Mouse (Mus musculus) cerebellum, adult 2 months (tissue): ENCODE data around the gene Nr2e3. TPM values are rescaled to one million over a fixed set of nuclear protein-coding genes. Genes with fewer than 3 reads are reported as not detected.
"Not testable (repeated sequence)": the region's sequence is repeated elsewhere in the genome, so short reads cannot be mapped to it uniquely, and the experiment has no call there.

Experiments used
- DNase-seq, 2 experiments: peaks; one replicate each; pipeline ENCODE4 v3.0.0; 2021
- H3K27ac ChIP-seq: fragments of 200-500 bp; 2 replicates; pipeline ENCODE4 v1.5.1; 2012; ENCODE audit warnings: low read length, control low read depth, inconsistent platforms; ENCODE audit not compliant: insufficient read depth
- H3K27me3 ChIP-seq: fragments of 200-500 bp; 2 replicates; pipeline ENCODE4 v1.6.1; 2012; ENCODE audit warnings: inconsistent platforms, mild to moderate bottlenecking, low read length, moderate library complexity; ENCODE audit not compliant: control insufficient read depth, insufficient read depth
- H3K4me1 ChIP-seq: fragments of 200-500 bp; 2 replicates; pipeline ENCODE4 v1.6.1; 2011; ENCODE audit warnings: low read length; ENCODE audit not compliant: control insufficient read depth, insufficient read depth
- H3K4me3 ChIP-seq: fragments of 200-500 bp; replicated peaks from 2 replicates; pipeline ENCODE3; 2011; ENCODE audit warnings: mild to moderate bottlenecking, low read depth, low read length, control low read depth; ENCODE audit not compliant: insufficient read depth
- CTCF ChIP-seq: fragments of 200-500 bp; IDR thresholded peaks from 2 replicates; pipeline ENCODE4 v1.5.1; 2011; ENCODE audit warnings: low read depth, mild to moderate bottlenecking, control low read depth, low read length, moderate library complexity, borderline replicate concordance; ENCODE audit not compliant: insufficient read depth
- POLR2A ChIP-seq: fragments of 200-500 bp; IDR thresholded peaks from 2 replicates; pipeline ENCODE4 v1.6.1; 2011; ENCODE audit warnings: low read length, control low read depth, borderline replicate concordance; ENCODE audit not compliant: insufficient read depth
- WGBS: fragments of 180-500 bp; shearing (Covaris S2); methylation state at CpG from one replicate; pipeline ENCODE4 v1.1.7; 2018; 5-methylcytosine and 5-hydroxymethylcytosine counted together
- polyA plus RNA-seq: library from polyadenylated mRNA; depleted of rRNA; stranded (reverse); fragments of >200 nt; gene quantifications from 2 replicates; pipeline ENCODE4 v1.2.3, GENCODE M21; 2012; rRNA removed

The Nr2e3 gene
- polyA plus RNA-seq, 1 experiment = not detected

GRCm38 (mm10) chr9:59940913-59941884, 19.3 kb downstream of the Nr2e3 start:
- DNase-seq = no peak
- no peak overlapping the region for H3K27ac ChIP-seq
- no peak overlapping the region for H3K4me3 ChIP-seq
- no peaks in the 10 kb centered on the region for H3K4me1 ChIP-seq
- no peak for TF ChIP-seq CTCF
- H3K27me3 ChIP-seq = no peaks in the 10 kb centered on the region
- 81% methylated on average over 12 of the region's 12 CpGs for WGBS

DNA sequence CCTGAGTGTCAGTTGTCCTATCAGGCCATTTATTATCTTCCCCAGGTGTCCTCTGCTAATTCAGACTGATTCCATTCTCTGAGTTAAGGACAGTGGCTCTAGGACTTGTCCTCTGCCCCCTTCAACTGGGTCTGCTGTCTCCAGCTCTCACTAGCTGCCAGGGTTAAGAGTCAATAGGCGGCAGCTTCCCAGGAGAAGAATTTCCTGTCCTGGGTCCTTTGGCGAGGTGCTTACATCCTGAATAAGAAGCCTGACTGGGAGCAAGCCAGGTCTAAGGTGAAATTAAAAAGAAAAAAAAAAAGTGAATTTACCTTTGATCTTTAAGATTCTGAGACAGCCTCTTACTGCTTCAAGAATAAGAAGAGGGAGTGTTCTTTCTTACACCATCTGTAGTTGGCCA, 20.8 kb downstream of the Nr2e3 start:
- Histone ChIP-seq H3K27me3 (no peaks in the 10 kb centered on the region), H3K4me1 (no peaks in the 10 kb centered on the region), H3K4me3 (no peak overlapping the region), H3K27ac (no peak overlapping the region)
- no peak for TF ChIP-seq CTCF
- TF ChIP-seq POLR2A = no peak
- 66% methylated on average over 2 of the region's 2 CpGs for WGBS
- DNase-seq = no peak

GRCm38 (mm10) chr9:59938529-59938928, 21.9 kb downstream of the Nr2e3 start:
- Histone ChIP-seq H3K4me1 (no peaks in the 10 kb centered on the region), H3K4me3 (no peak overlapping the region), H3K27me3 (no peaks in the 10 kb centered on the region), H3K27ac (no peak overlapping the region)
- TF ChIP-seq POLR2A (no peak), CTCF (no peak)
- DNase-seq = no peak
- 86% methylated on average over 8 of the region's 8 CpGs for WGBS

DNA sequence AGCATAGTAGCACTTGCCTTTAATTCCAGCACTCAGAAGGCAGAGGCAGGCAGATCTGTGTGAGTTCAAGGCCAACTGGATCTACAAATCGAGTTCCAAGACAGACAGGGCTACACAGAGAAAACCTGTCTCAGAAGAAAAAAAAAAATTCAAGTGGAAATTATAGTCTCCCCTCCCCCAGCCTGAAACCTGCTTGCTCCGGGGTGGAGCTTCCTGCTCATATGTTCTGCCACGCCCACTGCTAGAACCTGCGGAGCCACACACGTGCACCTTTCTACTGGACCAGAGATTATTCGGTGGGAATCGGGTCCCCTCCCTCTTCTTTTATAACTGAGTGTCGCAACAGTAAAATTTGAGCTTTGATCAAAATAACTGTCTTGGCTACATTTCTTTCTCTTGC, 24.6 kb downstream of the Nr2e3 start:
- WGBS = 86% methylated on average over 8 of the region's 8 CpGs
- H3K27ac ChIP-seq, H3K4me1 ChIP-seq, DNase-seq, H3K4me3 ChIP-seq, H3K27me3 ChIP-seq: not testable (repeated sequence)

GRCm38 (mm10) chr9:59930248-59930647, 30.2 kb downstream of the Nr2e3 start:
- TF ChIP-seq CTCF (no peak), POLR2A (no peak)
- no peak overlapping the region for H3K4me3 ChIP-seq
- H3K4me1 ChIP-seq = no peaks in the 10 kb centered on the region
- H3K27me3 ChIP-seq = no peaks in the 10 kb centered on the region
- 87% methylated on average over 3 of the region's 3 CpGs for WGBS
- no peak for DNase-seq
- H3K27ac ChIP-seq = no peak overlapping the region

- 98% methylated on average over 1 of the region's 1 CpGs for WGBS
- no peak overlapping the region for H3K27ac ChIP-seq
- no peaks in the 10 kb centered on the region for H3K4me1 ChIP-seq
- no peak overlapping the region for H3K4me3 ChIP-seq
- no peaks in the 10 kb centered on the region for H3K27me3 ChIP-seq
- no peak for TF ChIP-seq POLR2A
- no peak for TF ChIP-seq CTCF
- DNase-seq = no peak
Measured at GRCm38 (mm10) chr9:59914761-59915160, 45.7 kb downstream of the Nr2e3 start.

DNA sequence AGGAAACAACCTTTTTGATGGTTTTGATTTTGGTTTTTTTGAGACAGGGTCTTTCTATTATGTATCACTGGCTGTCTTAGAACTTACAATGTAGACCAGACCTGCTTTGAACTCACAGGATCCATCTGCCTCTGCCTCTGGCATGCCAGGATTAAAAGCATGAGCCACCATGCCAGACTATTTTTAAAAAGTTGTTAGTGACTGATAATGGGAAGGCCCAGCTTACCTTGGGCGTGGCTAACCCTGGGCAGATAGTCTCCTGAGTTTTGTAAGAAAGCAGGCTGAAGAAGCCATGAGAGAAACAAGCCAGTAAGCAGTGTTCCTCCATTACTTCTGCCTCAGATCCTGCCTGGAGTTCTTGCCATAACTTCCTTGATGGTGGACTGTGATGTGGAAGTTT, 57.1 kb downstream of the Nr2e3 start:
- no peak for TF ChIP-seq CTCF
- no peak for TF ChIP-seq POLR2A

More for the DNA sequence above, 57.1 kb downstream of the Nr2e3 start:
- Histone ChIP-seq H3K27ac (no peak overlapping the region), H3K4me3 (no peak overlapping the region), H3K27me3 (no peaks in the 10 kb centered on the region), H3K4me1 (no peaks in the 10 kb centered on the region)
- no peak for DNase-seq
- 100% methylated on average over 1 of the region's 1 CpGs for WGBS

Other genes with a start within 250 kb of the Nr2e3 start
- gene Senp8, start 209.9 kb downstream of the Nr2e3 start, polyA plus RNA-seq = 6.1 TPM in 2 replicates
- gene Myo9a, start 209.8 kb downstream of the Nr2e3 start, polyA plus RNA-seq = 21.0 and 21.2 TPM in 2 replicates